Mouse (Mus musculus) thymus, postnatal 10 days (tissue): ENCODE measurements around the gene Arid3c.
"Not testable (repeated sequence)": the region's sequence is repeated elsewhere in the genome, so short reads cannot be mapped to it uniquely, and the experiment has no call there.

Source experiments
- DNase-seq, 2 experiments: peaks; one replicate each; pipeline ENCODE4 v3.0.0; 2021; ENCODE audit warnings: low spot score in 2 of 2

The Arid3c gene

DNA sequence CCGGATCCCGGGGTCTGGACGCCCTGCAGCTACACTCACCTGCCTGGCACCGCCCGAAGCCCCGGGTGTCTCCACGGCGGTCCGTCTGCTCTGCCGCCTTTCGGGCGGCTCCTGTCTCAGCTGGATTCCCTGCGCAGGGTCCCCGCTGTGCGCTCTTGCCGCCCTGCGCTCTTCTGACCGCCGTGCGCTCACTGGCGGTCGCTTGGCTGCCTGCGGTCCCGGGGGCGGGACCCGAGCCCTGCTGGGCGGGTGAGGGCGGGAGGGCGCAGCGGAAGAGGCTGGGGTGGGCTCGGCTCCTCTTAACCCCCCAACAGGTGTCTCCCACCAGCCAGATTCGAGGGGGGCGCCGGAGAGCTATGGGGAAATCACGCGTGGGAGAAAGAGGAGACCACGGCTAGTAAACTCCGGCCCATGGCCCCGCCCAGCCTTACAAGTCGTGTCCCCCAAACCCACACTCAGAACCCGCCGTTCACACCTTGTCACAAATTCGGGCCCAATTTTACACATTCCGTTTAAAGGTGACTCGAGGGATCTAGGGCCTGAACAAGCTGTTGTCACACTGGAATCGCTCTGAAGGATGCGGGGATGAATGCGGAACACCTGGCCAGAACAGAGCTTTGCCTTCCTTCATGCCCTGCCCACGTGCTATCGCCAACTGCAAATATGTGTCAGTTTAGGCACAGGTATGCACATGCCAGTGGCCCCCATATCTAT is at the start of gene Arid3c:
Gene Arid3c (minus strand): TSS at position 91 of the 714 bp plus-strand sequence.
- DNase-seq = peak in 1 of 2 experiments; percentile 47

GRCm38 (mm10) chr4:41775840-41776239 is 44.9 kb upstream of the Arid3c start:
- DNase-seq = not testable (repeated sequence)

- DNase-seq = not testable (repeated sequence)
Observed at GRCm38 (mm10) chr4:41774506-41774905, 43.6 kb upstream of the Arid3c start.

DNA sequence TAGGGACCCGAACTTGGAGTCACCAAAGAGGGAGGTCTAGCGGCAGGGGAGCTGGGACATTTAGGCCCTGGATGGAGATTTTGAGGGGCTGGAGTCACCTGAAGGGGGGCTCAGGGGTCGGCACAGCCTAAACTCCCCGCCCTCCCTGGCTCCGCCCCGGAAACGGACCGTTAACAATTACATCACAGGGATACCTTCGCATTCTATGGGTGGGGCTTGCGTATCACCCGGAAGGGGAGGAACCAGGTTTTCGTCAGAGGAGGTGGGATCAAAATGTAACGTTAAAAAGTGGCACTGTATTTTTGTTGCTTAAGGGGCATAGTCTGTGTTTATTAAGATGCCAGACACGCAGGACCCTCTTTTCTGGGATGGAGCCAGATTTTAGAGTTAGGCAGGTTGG is 43.1 kb upstream of the Arid3c start, which contains the start of gene Ccl27a:
Gene Ccl27a (minus strand): TSS at position 246 of the 400 bp plus-strand sequence.
- peak; percentile 76 to 77 for DNase-seq

DNA sequence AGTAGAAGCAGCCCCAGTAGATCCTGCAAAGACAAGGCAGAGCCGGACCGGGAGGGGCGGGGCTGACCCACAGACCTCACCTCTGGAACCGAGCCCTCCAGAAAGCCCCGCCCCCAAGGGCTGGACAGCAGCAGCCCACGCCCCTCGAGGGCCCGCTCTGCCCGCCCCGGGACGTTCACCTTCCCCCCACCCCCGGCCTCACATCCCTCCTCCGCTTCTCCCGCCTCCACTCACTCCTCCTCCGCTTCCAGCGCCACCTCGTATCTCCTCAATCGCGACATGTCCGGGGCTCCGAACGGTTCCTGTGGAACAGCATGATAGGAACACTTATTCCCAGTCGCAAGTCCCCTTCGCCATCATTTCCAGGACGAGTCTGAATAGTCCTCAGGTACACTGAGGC is 42.6 kb upstream of the Arid3c start:
- peak in 1 of 2 experiments; percentile 40 for DNase-seq

- not testable (repeated sequence) for DNase-seq
Observed at GRCm38 (mm10) chr4:41772946-41773345, 42.0 kb upstream of the Arid3c start.

GRCm38 (mm10) chr4:41767301-41767700 is 36.4 kb upstream of the Arid3c start:
- DNase-seq = not testable (repeated sequence)

DNA sequence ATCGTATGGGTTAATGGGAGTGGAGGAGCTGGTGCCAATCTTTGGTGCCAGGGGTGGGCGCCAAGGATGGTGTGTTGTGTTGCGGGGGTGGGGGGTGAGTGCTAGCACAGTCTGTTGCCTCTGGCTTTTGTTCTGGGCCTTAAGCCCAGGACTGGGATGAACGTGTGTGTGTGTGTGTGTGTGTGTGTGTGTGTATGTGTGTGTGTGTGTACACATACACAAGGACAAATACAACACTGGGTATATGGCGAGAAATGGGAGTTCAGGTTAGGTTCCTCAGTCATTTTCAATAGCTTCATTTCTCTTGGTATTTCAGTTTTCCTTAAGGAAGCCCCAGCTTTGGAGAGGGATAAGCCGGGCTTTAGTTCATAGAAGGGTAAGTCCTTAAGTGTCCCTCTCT is 32.2 kb upstream of the Arid3c start:
- DNase-seq = not testable (repeated sequence)

DNA sequence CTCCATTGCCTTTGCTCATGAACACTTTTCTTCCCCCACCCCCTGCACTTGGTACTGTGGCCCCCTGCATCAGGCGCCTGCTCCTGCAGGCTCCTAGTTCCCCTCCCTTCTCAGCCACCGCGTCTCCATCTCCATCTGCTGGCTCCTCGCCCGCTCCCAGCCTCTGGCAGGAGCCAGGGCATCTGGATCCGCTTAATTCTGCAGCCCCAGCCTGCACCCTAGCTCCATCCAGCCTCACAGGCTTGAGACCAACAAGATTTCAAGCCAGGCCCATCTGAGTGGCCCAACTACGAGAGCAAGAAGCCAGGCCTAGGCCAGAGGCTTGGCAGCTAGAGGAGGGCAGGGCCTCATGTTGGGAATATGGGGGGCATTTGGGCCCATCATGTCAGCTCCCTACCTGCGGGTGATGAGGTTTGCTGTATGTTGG is 31.8 kb upstream of the Arid3c start:
- DNase-seq = not testable (repeated sequence)

- DNase-seq = no peak
Observed at GRCm38 (mm10) chr4:41762099-41762687, 31.3 kb upstream of the Arid3c start.

DNA sequence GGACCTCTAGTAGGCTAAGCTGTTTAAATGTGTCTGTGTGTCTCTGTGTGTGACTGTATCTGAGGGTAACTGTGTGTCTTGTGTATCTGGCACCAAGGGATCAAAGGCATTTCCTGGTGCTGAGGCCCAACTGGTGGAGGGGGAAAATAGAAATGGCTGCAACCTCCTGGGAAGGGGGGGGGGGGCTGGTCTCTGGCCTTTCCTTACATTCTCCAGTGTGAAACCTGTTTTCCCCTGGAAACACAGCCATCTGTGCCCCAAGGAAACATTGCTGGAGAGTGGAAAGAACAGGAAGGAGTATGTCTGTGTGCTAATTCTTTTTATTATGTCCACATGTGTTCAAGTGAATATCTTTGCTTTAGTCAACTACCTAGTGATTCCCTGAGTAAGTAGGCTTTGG is 30.7 kb upstream of the Arid3c start:
- DNase-seq = no peak

DNA sequence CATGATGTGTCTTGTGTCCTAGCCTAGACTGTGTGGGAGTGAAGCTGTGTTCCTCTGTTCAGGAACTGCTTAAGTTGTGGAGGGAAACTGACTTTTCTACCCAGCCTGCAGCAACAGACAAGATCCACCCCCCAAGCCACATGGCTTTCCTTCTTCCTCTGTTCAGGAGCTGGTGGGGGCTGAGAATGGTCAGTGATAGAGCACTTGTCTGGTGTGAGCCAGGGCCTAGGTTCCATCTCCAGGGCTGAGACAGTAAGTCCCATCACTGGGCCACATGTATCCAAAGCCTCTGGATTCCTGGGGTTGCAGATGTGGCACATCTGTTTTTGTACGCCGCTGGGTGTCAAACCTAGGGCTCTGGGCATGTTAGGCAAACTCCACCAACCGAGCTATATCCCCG is 30.0 kb upstream of the Arid3c start:
- no peak for DNase-seq

GRCm38 (mm10) chr4:41760288-41760721 is 29.4 kb upstream of the Arid3c start:
- peak; percentile 57 to 68 for DNase-seq

GRCm38 (mm10) chr4:41759656-41760287 is 28.8 kb upstream of the Arid3c start:
- no peak for DNase-seq

DNA sequence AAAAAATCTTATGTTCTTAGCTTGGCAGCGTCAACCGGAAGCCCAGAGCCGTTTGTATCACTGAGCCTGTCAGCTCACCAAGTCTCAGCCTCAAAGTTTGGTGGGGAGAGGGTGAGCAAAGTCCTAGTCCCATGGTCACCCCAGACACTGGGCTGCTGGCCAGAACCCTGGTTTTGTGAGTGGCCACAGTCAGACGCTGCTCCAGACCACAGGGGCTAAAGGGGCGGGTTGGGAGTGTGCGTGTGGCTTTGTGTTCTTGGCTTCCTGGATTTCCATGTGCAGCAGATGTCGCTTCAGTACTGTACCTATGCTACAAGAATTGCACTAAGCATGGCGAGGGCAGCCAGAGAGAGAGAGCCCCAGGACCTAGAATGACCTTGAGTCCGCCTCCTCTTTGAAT is 28.3 kb upstream of the Arid3c start:
- no peak for DNase-seq

DNA sequence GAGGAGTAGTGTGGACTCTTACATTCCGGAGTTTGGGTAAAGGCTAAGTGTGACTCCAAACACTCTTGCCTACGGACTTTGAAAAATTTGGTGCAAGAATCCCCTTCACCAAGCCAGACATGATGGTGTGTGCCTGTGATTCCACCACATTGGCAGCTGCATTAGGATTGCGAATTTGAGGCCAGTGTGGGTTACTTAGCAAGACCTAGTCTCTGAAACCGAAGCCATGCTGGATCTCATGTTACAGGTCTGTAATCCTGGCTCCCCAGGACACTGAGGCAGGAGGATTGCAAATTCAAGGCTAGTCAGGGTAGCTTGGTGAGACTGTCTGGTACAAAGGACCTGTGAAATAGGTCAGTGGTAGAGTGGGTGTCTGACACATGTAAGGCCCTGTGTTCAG is 27.8 kb upstream of the Arid3c start:
- DNase-seq = no peak

DNA sequence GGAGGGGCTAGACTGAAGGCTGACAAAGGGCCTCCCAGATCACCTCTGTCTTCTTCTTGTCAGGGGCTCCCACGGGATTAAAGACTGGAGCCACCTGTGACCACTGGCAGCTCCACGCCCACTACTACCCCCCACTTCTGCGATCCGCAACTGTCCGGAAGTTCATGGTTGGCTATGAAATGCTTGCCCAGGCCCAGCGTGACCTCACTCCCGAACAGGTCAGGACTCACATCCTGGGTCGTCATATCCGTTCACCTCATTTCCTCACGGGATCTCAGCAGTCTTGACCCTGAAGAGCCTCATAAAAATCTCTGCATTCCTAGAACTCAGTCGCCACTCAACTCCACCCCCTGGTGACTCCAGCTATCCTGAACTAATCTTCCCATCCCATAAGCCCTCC is 27.1 kb upstream of the Arid3c start:
- no peak for DNase-seq

- no peak for DNase-seq
Observed at GRCm38 (mm10) chr4:41757321-41757720, 26.4 kb upstream of the Arid3c start.

GRCm38 (mm10) chr4:41756440-41756839 is 25.5 kb upstream of the Arid3c start:
- DNase-seq = peak in 1 of 2 experiments; percentile 21

GRCm38 (mm10) chr4:41755338-41756305 is 24.7 kb upstream of the Arid3c start, which contains the start of gene Sigmar1:
Sigmar1 (minus strand) TSS chr4:41756157.
- DNase-seq = peak; percentile 90 to 91

DNA sequence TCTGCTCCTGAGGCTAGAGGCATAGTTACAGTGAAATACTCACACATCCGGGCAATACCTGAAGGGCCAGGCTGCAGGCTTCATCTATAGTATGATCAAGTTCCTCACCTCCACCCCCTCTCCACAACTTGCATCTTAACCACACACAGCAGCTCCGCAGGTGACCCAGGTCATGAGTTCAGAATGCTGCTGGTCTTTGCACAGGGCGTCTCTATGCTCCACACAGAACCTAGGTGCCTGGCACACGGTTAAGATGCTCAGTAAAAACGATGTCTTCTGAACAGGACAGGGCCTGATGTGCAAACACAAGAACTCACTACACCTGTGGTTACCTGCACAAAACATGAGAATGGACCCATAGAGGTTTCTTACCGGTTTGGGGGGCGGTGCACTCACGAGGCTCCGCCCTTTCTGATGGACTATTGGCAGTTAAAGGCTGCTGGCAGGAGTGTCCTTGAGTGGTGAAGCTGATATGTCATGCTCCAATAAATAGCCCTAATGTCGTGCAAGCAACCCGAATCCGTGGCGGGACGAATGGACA is 23.9 kb upstream of the Arid3c start, which contains the start of gene Galt:
Gene Galt (plus strand): TSS at position 432 of the 541 bp plus-strand sequence.
- DNase-seq = no peak
